Mouse (Mus musculus) ES-E14 (cell line): ENCODE measurements around the gene Ryr1. TPM values are rescaled to one million over a fixed set of nuclear protein-coding genes. Genes with fewer than 3 reads are reported as not detected.
"Not testable (repeated sequence)": the region's sequence is repeated elsewhere in the genome, so short reads cannot be mapped to it uniquely, and the experiment has no call there.

Source experiments
- DNase-seq: peaks from one replicate; pipeline ENCODE4 v3.0.0-alpha.2; 2013; ENCODE audit warnings: low read depth, low spot score
- H3K27ac ChIP-seq: 2 replicates; pipeline ENCODE4 v1.5.1; 2012; ENCODE audit warnings: low read depth, mild to moderate bottlenecking, low read length, moderate library complexity, mixed read lengths; ENCODE audit not compliant: poor library complexity, insufficient read depth, severe bottlenecking
- H3K36me3 ChIP-seq: 2 replicates; pipeline ENCODE4 v1.6.1; 2012; ENCODE audit warnings: mild to moderate bottlenecking, low read length, moderate library complexity, mixed read lengths; ENCODE audit not compliant: control insufficient read depth, poor library complexity, insufficient read depth, severe bottlenecking
- H3K4me1 ChIP-seq, 2 experiments: fragments of 150-350 bp in 1 of 2; sonication (generic) in 1 of 2; 2 replicates each; pipeline ENCODE4 v1.6.1; 2012; ENCODE audit warnings: low read length in 2 of 2, mild to moderate bottlenecking in 1 of 2, mixed read lengths in 1 of 2; ENCODE audit not compliant: control insufficient read depth in 2 of 2, insufficient read depth in 2 of 2, poor library complexity in 1 of 2
- H3K4me3 ChIP-seq, 2 experiments: fragments of 150-350 bp in 1 of 2; sonication (generic) in 1 of 2; 2 replicates each; pipeline ENCODE4 v1.5.1; 2012; ENCODE audit warnings: low read length in 2 of 2, low read depth in 1 of 2, mild to moderate bottlenecking in 1 of 2, mixed read lengths in 1 of 2; ENCODE audit not compliant: insufficient read depth in 1 of 2, poor library complexity in 1 of 2, severe bottlenecking in 1 of 2
- H3K9ac ChIP-seq: 2 replicates; pipeline ENCODE4 v1.6.1; 2012; ENCODE audit warnings: low read depth, mild to moderate bottlenecking, low read length, mixed read lengths; ENCODE audit not compliant: poor library complexity, insufficient read depth, severe bottlenecking
- H3K9me3 ChIP-seq: fragments of 150-350 bp; sonication (generic); 2 replicates; pipeline ENCODE4 v1.6.1; 2012; ENCODE audit warnings: low read depth, mild to moderate bottlenecking, low read length; ENCODE audit not compliant: control insufficient read depth, insufficient read depth
- CHD2 ChIP-seq: IDR thresholded peaks from 2 replicates; pipeline ENCODE4 v1.6.1; 2014; ENCODE audit warnings: mild to moderate bottlenecking, low read depth, low read length, inconsistent platforms
- HCFC1 ChIP-seq: IDR thresholded peaks from 2 replicates; pipeline ENCODE4 v1.6.1; 2012; ENCODE audit warnings: low read length, inconsistent platforms, borderline replicate concordance; ENCODE audit not compliant: insufficient read depth
- MAFK ChIP-seq: IDR thresholded peaks from 2 replicates; pipeline ENCODE4 v1.6.1; 2014; ENCODE audit warnings: mild to moderate bottlenecking, low read depth, low read length, inconsistent platforms; ENCODE audit not compliant: insufficient read depth
- ZC3H11A ChIP-seq: IDR thresholded peaks from 2 replicates; pipeline ENCODE4 v1.6.1; 2012; ENCODE audit warnings: low read depth, mild to moderate bottlenecking, inconsistent platforms, low read length, borderline replicate concordance
- ZNF384 ChIP-seq: IDR thresholded peaks from 2 replicates; pipeline ENCODE4 v1.6.1; 2012; ENCODE audit warnings: low read depth, low read length, inconsistent platforms
- in situ Hi-C, 2 experiments: fragments of 600-800 bp; cut with MboI; formaldehyde crosslinking; loops; one replicate each; pipeline ENCODE4 v1.15.1; 2025; ENCODE audit warnings: low sequenced_read_pairs in 2 of 2, inconsistent platforms in 1 of 2; ENCODE audit not compliant: unreplicated experiment in 2 of 2
- total RNA-seq: library from RNA; depleted of rRNA; stranded (reverse); fragments of 300-350 nt; gene quantifications from 2 replicates; pipeline ENCODE4 v1.2.3, GENCODE M21; 2012

Gene Ryr1
- total RNA-seq, 1 experiment: 5.1 TPM

- in situ Hi-C loops: no loop called here
- no peak overlapping the region for H3K9ac ChIP-seq
Observed at GRCm38 (mm10) chr7:29148771-29149170, 23.8 kb upstream of the Ryr1 start.

GRCm38 (mm10) chr7:29146625-29147367 is 21.8 kb upstream of the Ryr1 start:
- H3K9me3 ChIP-seq: no peaks in the 10 kb centered on the region
- TF ChIP-seq MAFK (no peak), CHD2 (no peak), HCFC1 (no peak), ZC3H11A (no peak), ZNF384 (no peak)
- H3K27ac ChIP-seq: no peak overlapping the region
- H3K36me3 ChIP-seq: no peaks in the 10 kb centered on the region; the same call in 1 of the 2 replicates
- no peaks in the 10 kb centered on the region; a peak in 1 of 4 replicates for H3K4me1 ChIP-seq
- no peak overlapping the region for H3K4me3 ChIP-seq
- no peak overlapping the region for H3K9ac ChIP-seq
- no peak for DNase-seq
- in situ Hi-C loops: no loop called here

More at GRCm38 (mm10) chr7:29148771-29149170, 23.8 kb upstream of the Ryr1 start:
- no peaks in the 10 kb centered on the region; the same call in 1 of the 2 replicates for H3K36me3 ChIP-seq
- DNase-seq: no peak
- TF ChIP-seq ZC3H11A: no peak
- TF ChIP-seq CHD2: no peak
- TF ChIP-seq ZNF384: no peak
- TF ChIP-seq MAFK: no peak
- TF ChIP-seq HCFC1: no peak
- no peaks in the 10 kb centered on the region; a peak in 1 of 4 replicates for H3K4me1 ChIP-seq
- no peaks in the 10 kb centered on the region for H3K9me3 ChIP-seq
- H3K4me3 ChIP-seq: no peak overlapping the region
- no peak overlapping the region for H3K27ac ChIP-seq

GRCm38 (mm10) chr7:29144006-29144405 is 19.0 kb upstream of the Ryr1 start:
- TF ChIP-seq MAFK (no peak), HCFC1 (no peak), CHD2 (no peak), ZNF384 (no peak), ZC3H11A (no peak)
- no peak overlapping the region for H3K4me3 ChIP-seq
- in situ Hi-C loops: no loop called here
- DNase-seq: no peak
- peaks cover 0 to 3% of the 10 kb centered on the region in 2 experiments; a peak in 2 of 4 replicates for H3K4me1 ChIP-seq
- H3K9me3 ChIP-seq: no peaks in the 10 kb centered on the region
- H3K9ac ChIP-seq: no peak overlapping the region
- no peaks in the 10 kb centered on the region; the same call in 1 of the 2 replicates for H3K36me3 ChIP-seq
- H3K27ac ChIP-seq: no peak overlapping the region

DNA sequence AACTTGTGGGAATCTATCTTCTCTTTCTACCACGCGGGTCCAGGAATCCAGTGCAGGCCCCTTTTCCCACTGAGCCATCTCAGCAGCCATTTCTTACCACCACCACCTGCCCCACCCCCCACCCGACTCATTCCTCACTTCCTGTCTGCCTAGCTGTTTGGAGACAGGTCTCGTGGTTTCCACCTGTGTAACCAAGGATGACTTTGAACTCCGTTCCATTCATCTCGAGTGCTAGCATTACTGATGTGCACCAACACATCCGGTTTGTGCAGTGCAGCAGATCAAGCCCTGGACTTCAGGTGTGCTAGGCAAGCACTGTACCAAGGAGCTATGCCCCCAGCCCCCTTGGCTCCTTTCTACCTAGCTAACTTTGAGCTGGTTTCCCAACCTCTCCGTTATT is 16.4 kb upstream of the Ryr1 start:
- Histone ChIP-seq H3K36me3 (no peaks in the 10 kb centered on the region; the same call in 1 of the 2 replicates), H3K9me3 (no peaks in the 10 kb centered on the region), H3K9ac (no peak overlapping the region), H3K4me1 (peaks cover 6 to 8% of the 10 kb centered on the region in 2 experiments), H3K4me3 (no peak overlapping the region), H3K27ac (no peak overlapping the region)
- in situ Hi-C loops: no loop called here
- TF ChIP-seq HCFC1: no peak
- TF ChIP-seq MAFK: no peak
- no peak for TF ChIP-seq ZC3H11A
- no peak for TF ChIP-seq CHD2
- no peak for DNase-seq

DNA sequence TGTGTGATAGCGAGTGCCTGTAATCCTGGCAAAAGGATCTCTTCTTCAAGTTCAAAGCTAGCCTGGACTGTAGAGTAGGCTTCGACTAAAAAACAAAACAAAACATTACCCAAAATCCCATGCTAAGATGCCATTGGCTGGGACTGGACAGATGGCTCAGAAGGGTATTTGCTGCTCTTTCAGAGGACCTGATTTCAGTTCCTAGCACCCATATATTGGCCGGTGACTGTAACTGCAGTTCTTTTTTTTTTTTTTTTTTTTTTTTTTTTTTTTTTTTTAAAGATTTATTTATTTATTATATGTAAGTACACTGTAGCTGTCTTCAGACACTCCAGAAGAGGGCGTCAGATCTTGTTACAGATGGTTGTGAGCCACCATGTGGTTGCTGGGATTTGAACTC is 14.3 kb upstream of the Ryr1 start:
- H3K9ac ChIP-seq, DNase-seq, in situ Hi-C loops, H3K9me3 ChIP-seq, H3K4me3 ChIP-seq, H3K36me3 ChIP-seq, H3K27ac ChIP-seq: not testable (repeated sequence)
- H3K4me1 ChIP-seq: peaks cover 6 to 15% of the 10 kb centered on the region in 2 experiments
